Mouse (Mus musculus) ES-E14 (cell line): ENCODE data around the gene Abr.

Experiments used
- CHD2 ChIP-seq: IDR thresholded peaks from 2 replicates; pipeline ENCODE4 v1.6.1; 2014; ENCODE audit warnings: mild to moderate bottlenecking, low read depth, low read length, inconsistent platforms
- HCFC1 ChIP-seq: IDR thresholded peaks from 2 replicates; pipeline ENCODE4 v1.6.1; 2012; ENCODE audit warnings: low read length, inconsistent platforms, borderline replicate concordance; ENCODE audit not compliant: insufficient read depth
- MAFK ChIP-seq: IDR thresholded peaks from 2 replicates; pipeline ENCODE4 v1.6.1; 2014; ENCODE audit warnings: mild to moderate bottlenecking, low read depth, low read length, inconsistent platforms; ENCODE audit not compliant: insufficient read depth
- ZC3H11A ChIP-seq: IDR thresholded peaks from 2 replicates; pipeline ENCODE4 v1.6.1; 2012; ENCODE audit warnings: low read depth, mild to moderate bottlenecking, inconsistent platforms, low read length, borderline replicate concordance
- ZNF384 ChIP-seq: IDR thresholded peaks from 2 replicates; pipeline ENCODE4 v1.6.1; 2012; ENCODE audit warnings: low read depth, low read length, inconsistent platforms

DNA sequence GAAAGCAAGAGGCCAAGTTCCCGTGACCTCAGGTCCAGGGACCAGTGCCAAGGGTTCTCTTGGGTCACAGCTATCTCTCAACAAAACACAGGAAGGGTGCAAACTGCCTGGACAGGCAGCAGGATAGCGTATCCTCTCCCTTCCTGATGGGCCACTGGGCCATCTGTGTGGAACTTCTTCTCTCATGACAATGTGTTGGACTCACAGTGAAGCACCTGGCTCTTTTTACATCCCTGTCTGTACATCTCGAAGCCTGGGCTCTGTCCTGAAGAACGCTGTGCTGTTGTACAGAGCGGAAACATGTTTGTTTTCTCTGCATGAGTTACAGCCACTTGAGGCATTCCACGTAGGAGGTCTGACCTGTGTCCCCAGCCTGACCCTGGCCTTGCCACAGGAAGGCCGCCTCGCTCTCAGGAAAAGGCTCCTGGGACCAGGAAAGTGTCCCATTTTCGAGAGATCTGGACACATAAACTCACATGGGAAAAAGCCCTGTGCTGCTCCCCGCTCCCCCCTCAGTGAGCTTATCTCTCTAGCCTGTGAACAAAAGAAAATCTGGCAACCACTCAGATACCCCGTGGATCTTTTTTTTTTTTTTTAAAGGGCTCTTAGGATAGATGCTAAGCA, 242.1 kb downstream of the Abr start:
- TF ChIP-seq MAFK (no peak), CHD2 (no peak), ZNF384 (no peak), HCFC1 (no peak), ZC3H11A (no peak)
